Mouse (Mus musculus): ENCODE results near the gene Npdc1. TPM values are rescaled to one million over a fixed set of nuclear protein-coding genes. Genes with fewer than 3 reads are reported as not detected.

Gene Npdc1
- polyA plus RNA-seq, 1 experiment: not detected

GRCm38 (mm10) chr2:25425481-25425880, 26.3 kb downstream of the Npdc1 start:
- Histone ChIP-seq H3K36me3 (ENCODE audit: control insufficient read depth) (no peaks in the 10 kb centered on the region), H3K4me1 (ENCODE audit: control insufficient read depth) (peaks cover 16% of the 10 kb centered on the region), H3K9me3 (ENCODE audit: control insufficient read depth, low read length) (peaks cover 3% of the 10 kb centered on the region), H3K4me3 (replicated peaks) (no peak overlapping the region), H3K27me3 (ENCODE audit: control insufficient read depth) (peaks cover 33% of the 10 kb centered on the region)
- no peak for TF ChIP-seq GATA1 (IDR thresholded peaks at IDR 0.05; ENCODE audit: low read length)
- no peak for TF ChIP-seq TAL1 (IDR thresholded peaks at IDR 0.05; ENCODE audit: low read length)

GRCm38 (mm10) chr2:25426721-25427191, 27.6 kb downstream of the Npdc1 start:
- H3K4me1 ChIP-seq (ENCODE audit: control insufficient read depth): peaks cover 16% of the 10 kb centered on the region
- no peak overlapping the region for H3K4me3 ChIP-seq (replicated peaks)
- H3K36me3 ChIP-seq (ENCODE audit: control insufficient read depth): no peaks in the 10 kb centered on the region
- H3K27me3 ChIP-seq (ENCODE audit: control insufficient read depth): peaks cover 37% of the 10 kb centered on the region
- H3K9me3 ChIP-seq (ENCODE audit: control insufficient read depth, low read length): no peaks in the 10 kb centered on the region
- TF ChIP-seq GATA1 (IDR thresholded peaks at IDR 0.05; ENCODE audit: low read length) (no peak), TAL1 (IDR thresholded peaks at IDR 0.05; ENCODE audit: low read length) (no peak)

- H3K9me3 ChIP-seq (ENCODE audit: control insufficient read depth, low read length): no peaks in the 10 kb centered on the region
- H3K27me3 ChIP-seq (ENCODE audit: control insufficient read depth): peaks cover 37% of the 10 kb centered on the region
- no peak overlapping the region for H3K4me3 ChIP-seq (replicated peaks)
- no peak for TF ChIP-seq TAL1 (IDR thresholded peaks at IDR 0.05; ENCODE audit: low read length)
- no peak for TF ChIP-seq GATA1 (IDR thresholded peaks at IDR 0.05; ENCODE audit: low read length)
- no peaks in the 10 kb centered on the region for H3K36me3 ChIP-seq (ENCODE audit: control insufficient read depth)
- H3K4me1 ChIP-seq (ENCODE audit: control insufficient read depth): peaks cover 19% of the 10 kb centered on the region
These were observed 28.1 kb downstream of the Npdc1 start for GRCm38 (mm10) chr2:25427256-25427655.

GRCm38 (mm10) chr2:25428442-25429236, 29.5 kb downstream of the Npdc1 start, which contains the start of gene Abca2:
Gene Abca2, plus strand, starts transcription at chr2:25428703.
- Histone ChIP-seq H3K4me1 (ENCODE audit: control insufficient read depth) (peaks cover 23% of the 10 kb centered on the region), H3K27me3 (ENCODE audit: control insufficient read depth) (peaks cover 33% of the 10 kb centered on the region), H3K36me3 (ENCODE audit: control insufficient read depth) (no peaks in the 10 kb centered on the region), H3K4me3 (replicated peaks) (peak within 1 kb of the TSS; percentile 65), H3K9me3 (ENCODE audit: control insufficient read depth, low read length) (no peaks in the 10 kb centered on the region)
- no peak for TF ChIP-seq TAL1 (IDR thresholded peaks at IDR 0.05; ENCODE audit: low read length)

GRCm38 (mm10) chr2:25429435-25430180, 30.5 kb downstream of the Npdc1 start:
- H3K27me3 ChIP-seq (ENCODE audit: control insufficient read depth): peaks cover 32% of the 10 kb centered on the region
- H3K4me1 ChIP-seq (ENCODE audit: control insufficient read depth): peaks cover 23% of the 10 kb centered on the region
- H3K4me3 ChIP-seq (replicated peaks): peak overlapping the region; percentile 65
- TF ChIP-seq TAL1 (IDR thresholded peaks at IDR 0.05; ENCODE audit: low read length) (no peak), GATA1 (IDR thresholded peaks at IDR 0.05; ENCODE audit: low read length) (no peak)
- H3K36me3 ChIP-seq (ENCODE audit: control insufficient read depth): no peaks in the 10 kb centered on the region
- H3K9me3 ChIP-seq (ENCODE audit: control insufficient read depth, low read length): no peaks in the 10 kb centered on the region

GRCm38 (mm10) chr2:25430395-25431233, 31.5 kb downstream of the Npdc1 start:
- Histone ChIP-seq H3K36me3 (ENCODE audit: control insufficient read depth) (no peaks in the 10 kb centered on the region; the same call in 1 of the 2 replicates), H3K9me3 (ENCODE audit: control insufficient read depth, low read length) (no peaks in the 10 kb centered on the region), H3K4me1 (ENCODE audit: control insufficient read depth) (peaks cover 23% of the 10 kb centered on the region), H3K4me3 (replicated peaks) (no peak overlapping the region), H3K27me3 (ENCODE audit: control insufficient read depth) (peaks cover 23% of the 10 kb centered on the region)
- TF ChIP-seq TAL1 (IDR thresholded peaks at IDR 0.05; ENCODE audit: low read length): no peak
- TF ChIP-seq GATA1 (IDR thresholded peaks at IDR 0.05; ENCODE audit: low read length): no peak

- peaks cover 23% of the 10 kb centered on the region for H3K27me3 ChIP-seq (ENCODE audit: control insufficient read depth)
- H3K4me3 ChIP-seq (replicated peaks): no peak overlapping the region
- H3K4me1 ChIP-seq (ENCODE audit: control insufficient read depth): peaks cover 23% of the 10 kb centered on the region
- H3K36me3 ChIP-seq (ENCODE audit: control insufficient read depth): no peaks in the 10 kb centered on the region; the same call in 1 of the 2 replicates
- H3K9me3 ChIP-seq (ENCODE audit: control insufficient read depth, low read length): no peaks in the 10 kb centered on the region
- TF ChIP-seq TAL1 (IDR thresholded peaks at IDR 0.05; ENCODE audit: low read length) (no peak), GATA1 (IDR thresholded peaks at IDR 0.05; ENCODE audit: low read length) (no peak)
These were observed 32.2 kb downstream of the Npdc1 start for GRCm38 (mm10) chr2:25431308-25431855.

DNA sequence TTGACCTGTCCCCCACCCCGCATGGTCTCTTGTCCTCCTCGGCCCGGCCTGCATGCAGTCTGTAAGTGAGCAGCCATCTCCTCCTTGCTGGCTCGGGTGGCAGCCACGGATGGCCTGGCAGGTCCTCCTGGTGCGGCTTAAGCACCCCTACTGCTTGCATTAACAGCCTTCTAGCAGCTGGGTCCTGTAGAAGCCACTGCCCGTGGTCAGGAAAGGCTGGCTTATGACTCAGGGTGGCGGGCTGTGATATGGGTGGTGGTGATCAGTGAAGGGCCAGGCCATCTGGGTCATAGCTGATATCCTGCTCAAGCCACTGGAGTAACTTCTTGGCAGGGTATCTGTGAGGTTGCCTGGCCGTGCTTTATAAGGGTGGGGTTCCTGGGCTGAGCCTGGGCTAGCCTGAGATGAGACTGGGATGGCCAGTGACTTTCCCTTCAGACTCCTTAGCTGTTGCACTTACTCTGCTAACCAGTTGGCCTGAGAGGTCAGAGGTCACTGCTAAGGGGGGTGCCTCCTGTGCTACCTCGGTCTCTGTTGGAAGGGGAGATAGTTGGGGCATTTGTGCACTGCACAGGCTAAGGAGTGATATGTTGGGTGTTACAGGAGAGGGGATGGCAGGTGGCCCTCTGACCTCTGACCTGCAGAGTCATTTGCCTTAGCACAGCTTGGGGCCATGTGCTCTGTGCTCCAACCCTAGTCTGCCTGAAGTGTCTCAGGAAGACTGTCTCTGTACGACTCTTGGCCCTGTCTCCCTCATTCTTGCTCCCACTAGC, 33.4 kb downstream of the Npdc1 start:
- peaks cover 23% of the 10 kb centered on the region for H3K4me1 ChIP-seq (ENCODE audit: control insufficient read depth)
- no peaks in the 10 kb centered on the region for H3K9me3 ChIP-seq (ENCODE audit: control insufficient read depth, low read length)
- H3K27me3 ChIP-seq (ENCODE audit: control insufficient read depth): peaks cover 23% of the 10 kb centered on the region
- TF ChIP-seq GATA1 (IDR thresholded peaks at IDR 0.05; ENCODE audit: low read length) (no peak), TAL1 (IDR thresholded peaks at IDR 0.05; ENCODE audit: low read length) (no peak)
- H3K36me3 ChIP-seq (ENCODE audit: control insufficient read depth): no peaks in the 10 kb centered on the region; the same call in 1 of the 2 replicates
- no peak overlapping the region for H3K4me3 ChIP-seq (replicated peaks)
